Mouse (Mus musculus) midbrain, postnatal 0 days (tissue): Measurements from ENCODE around the gene Fez1. TPM values are rescaled to one million over a fixed set of nuclear protein-coding genes. Genes with fewer than 3 reads are reported as not detected.

Experiments
- ATAC-seq: fragments of 200-750 bp; cut with Nextera tagmentation; 2 replicates; pipeline ENCODE4 v1.8.0; 2017; ENCODE audit warnings: moderate number of reproducible peaks, mild to moderate bottlenecking, moderate TSS enrichment, moderate library complexity; ENCODE audit not compliant: low FRiP score
- DNase-seq: peaks from one replicate; pipeline ENCODE4 v3.0.0-alpha.2; 2015; ENCODE audit warnings: low spot score
- H3K27ac ChIP-seq: fragments of 300-500 bp; sonication (generic); 2 replicates; pipeline ENCODE4 v1.5.1; 2014; ENCODE audit warnings: low read depth, mild to moderate bottlenecking, low read length, mixed read lengths
- H3K27me3 ChIP-seq: fragments of 300-500 bp; sonication (generic); 2 replicates; pipeline ENCODE4 v1.6.1; 2014; ENCODE audit warnings: low read length, control low read depth, mixed read lengths; ENCODE audit not compliant: insufficient read depth
- H3K36me3 ChIP-seq: fragments of 300-500 bp; sonication (generic); 2 replicates; pipeline ENCODE4 v1.6.1; 2014; ENCODE audit warnings: low read length, control low read depth, mixed read lengths; ENCODE audit not compliant: insufficient read depth
- H3K4me1 ChIP-seq: fragments of 300-500 bp; sonication (generic); 2 replicates; pipeline ENCODE4 v1.6.1; 2014; ENCODE audit warnings: mild to moderate bottlenecking, control low read depth, antibody characterized with exemption, low read length, mixed read lengths; ENCODE audit not compliant: insufficient read depth
- H3K4me2 ChIP-seq: fragments of 300-500 bp; sonication (generic); 2 replicates; pipeline ENCODE4 v1.6.1; 2014; ENCODE audit warnings: low read depth, mild to moderate bottlenecking, low read length, mixed read lengths; ENCODE audit not compliant: poor library complexity, severe bottlenecking
- H3K4me3 ChIP-seq: fragments of 300-500 bp; sonication (generic); 2 replicates; pipeline ENCODE4 v1.5.1; 2014; ENCODE audit warnings: low read depth, mild to moderate bottlenecking, low read length, moderate library complexity
- H3K9ac ChIP-seq: fragments of 300-500 bp; sonication (generic); replicated peaks from 2 replicates; pipeline ENCODE4 v1.6.1; 2014; ENCODE audit warnings: mild to moderate bottlenecking, low read length, moderate library complexity, mixed read lengths; ENCODE audit not compliant: poor library complexity, severe bottlenecking
- H3K9me3 ChIP-seq: fragments of 300-500 bp; sonication (generic); 2 replicates; pipeline ENCODE4 v1.6.1; 2016; ENCODE audit warnings: low read length, control low read depth
- CTCF ChIP-seq: IDR thresholded peaks from 2 replicates; pipeline ENCODE4 v1.5.1; 2016; ENCODE audit warnings: antibody characterized with exemption, mild to moderate bottlenecking
- WGBS: fragments of 180-500 bp; shearing (Covaris S2); extraction: QIAGEN DNeasy Blood & Tissue Kit; methylation state at CpG from one replicate; pipeline ENCODE4 v1.1.7; 2014; 5-methylcytosine and 5-hydroxymethylcytosine counted together
- polyA plus RNA-seq: library from polyadenylated mRNA; unstranded; fragments of >200 nt; fragmentation: Nextera tagmentation; extraction: Ambion mirVana; gene quantifications from 2 replicates; pipeline ENCODE4 v1.2.1, GENCODE M21; 2015
- total RNA-seq: library from RNA; depleted of rRNA; stranded (reverse); fragments of >200 nt; gene quantifications from 2 replicates; pipeline ENCODE4 v1.2.3, GENCODE M21; 2014; rRNA removed

The Fez1 gene
- total and polyA plus RNA-seq, 2 experiments from 2014 or later = 371 to 530 TPM

DNA sequence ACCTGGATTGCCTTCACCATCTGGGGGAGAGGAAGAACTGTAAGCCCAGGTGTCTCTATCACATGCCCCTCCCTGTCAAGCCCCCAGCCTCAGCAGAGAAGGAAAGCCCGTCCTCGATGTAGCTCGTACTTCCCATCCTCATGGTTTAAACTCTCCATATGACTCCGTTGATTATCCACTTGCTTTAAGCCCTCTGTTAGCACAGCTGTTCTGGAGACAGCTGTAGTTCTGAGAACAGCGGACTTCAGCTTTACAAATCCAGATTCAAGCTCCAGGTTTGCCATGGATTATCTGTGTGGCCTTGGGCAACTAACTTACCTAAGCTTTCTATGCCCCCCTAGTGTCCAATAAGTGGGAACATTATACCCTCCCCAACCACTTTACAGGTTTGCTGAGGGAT, 102.1 kb downstream of the Fez1 start:
- DNase-seq (no peak), ATAC-seq (no peak)

More for the DNA sequence above, 102.1 kb downstream of the Fez1 start:
- no peaks in the 10 kb centered on the region for H3K36me3 ChIP-seq
- H3K9ac ChIP-seq = no peak overlapping the region
- H3K4me3 ChIP-seq = no peak overlapping the region
- no peak overlapping the region for H3K27ac ChIP-seq
- H3K4me1 ChIP-seq = peaks cover 11% of the 10 kb centered on the region; the same call in 1 of the 2 replicates
- no peak overlapping the region for H3K4me2 ChIP-seq
- TF ChIP-seq CTCF = no peak
- 84% methylated on average over 5 of the region's 5 CpGs for WGBS
- no peaks in the 10 kb centered on the region for H3K9me3 ChIP-seq
- no peaks in the 10 kb centered on the region for H3K27me3 ChIP-seq

Other genes starting within 250 kb of the Fez1 start
- gene Gm17689, start 239.2 kb upstream of the Fez1 start, total RNA-seq = not detected in 2 replicates
- not detected in 2 replicates for gene Gm17689, start 239.2 kb upstream of the Fez1 start, polyA plus RNA-seq
- not detected in 2 replicates for gene A630095E13Rik, start 178.5 kb upstream of the Fez1 start, total RNA-seq
- not detected in 2 replicates for gene A630095E13Rik, start 178.5 kb upstream of the Fez1 start, polyA plus RNA-seq
- gene Acrv1, start 128.6 kb upstream of the Fez1 start, total RNA-seq = not detected in 2 replicates
- not detected in 2 replicates for gene Acrv1, start 128.6 kb upstream of the Fez1 start, polyA plus RNA-seq
- gene Chek1, start 94.8 kb upstream of the Fez1 start, total RNA-seq = 3.4 and 3.7 TPM in 2 replicates
- 1.9 and 2.9 TPM in 2 replicates for gene Chek1, start 94.8 kb upstream of the Fez1 start, polyA plus RNA-seq
- 62.1 and 64.4 TPM in 2 replicates for gene Stt3a, start 54.2 kb upstream of the Fez1 start, total RNA-seq
- gene Stt3a, start 54.2 kb upstream of the Fez1 start, polyA plus RNA-seq = 63.3 and 73.6 TPM in 2 replicates
- 87.6 and 94.0 TPM in 2 replicates for gene Ei24, start 24.5 kb upstream of the Fez1 start, total RNA-seq
- gene Ei24, start 24.5 kb upstream of the Fez1 start, polyA plus RNA-seq = 103 and 106 TPM in 2 replicates